Mouse (Mus musculus) CH12.LX (cell line): ENCODE data around the gene Tcp11l1.

Experiments used
- CTCF ChIP-seq, 2 experiments: IDR thresholded peaks in 1 of 2; conservative IDR thresholded peaks in 1 of 2; 2 replicates each; pipeline ENCODE4 v1.5.1; 2011 to 2012; ENCODE audit warnings: low read depth in 2 of 2, low read length in 2 of 2, improper control_type of control experiment in 1 of 2, inconsistent platforms in 1 of 2, mild to moderate bottlenecking in 1 of 2, moderate library complexity in 1 of 2
- E2F4 ChIP-seq: IDR thresholded peaks from 2 replicates; pipeline ENCODE4 v1.6.1; 2011; ENCODE audit warnings: low read depth, low read length, improper control_type of control experiment; ENCODE audit not compliant: insufficient replicate concordance
- EP300 ChIP-seq: IDR thresholded peaks from 2 replicates; pipeline ENCODE4 v1.6.1; 2011; ENCODE audit warnings: low read length, improper control_type of control experiment
- HCFC1 ChIP-seq: IDR thresholded peaks from 2 replicates; pipeline ENCODE4 v1.6.1; 2012; ENCODE audit warnings: low read depth, mild to moderate bottlenecking, inconsistent platforms, low read length, improper control_type of control experiment
- KAT2A ChIP-seq: IDR thresholded peaks from 2 replicates; pipeline ENCODE4 v1.6.1; 2012; ENCODE audit warnings: low read length, improper control_type of control experiment, inconsistent platforms; ENCODE audit not compliant: insufficient replicate concordance
- MAX ChIP-seq: IDR thresholded peaks from 2 replicates; pipeline ENCODE4 v1.6.1; 2011; ENCODE audit warnings: low read length, improper control_type of control experiment
- MXI1 ChIP-seq: IDR thresholded peaks from 2 replicates; pipeline ENCODE4 v1.6.1; 2011; ENCODE audit warnings: mild to moderate bottlenecking, low read depth, low read length, improper control_type of control experiment
- MYC ChIP-seq: IDR thresholded peaks from 2 replicates; pipeline ENCODE4 v1.6.1; 2011; ENCODE audit warnings: low read depth, mild to moderate bottlenecking, improper control_type of control experiment, low read length
- NRF1 ChIP-seq: IDR thresholded peaks from 2 replicates; pipeline ENCODE4 v1.6.1; 2014; ENCODE audit warnings: low read depth, mild to moderate bottlenecking, inconsistent platforms, low read length, improper control_type of control experiment, moderate library complexity
- POLR2A ChIP-seq: IDR thresholded peaks from 2 replicates; pipeline ENCODE4 v1.6.1; 2011; ENCODE audit warnings: low read depth, mild to moderate bottlenecking, improper control_type of control experiment, low read length
- SIN3A ChIP-seq: IDR thresholded peaks from 2 replicates; pipeline ENCODE4 v1.6.1; 2012; ENCODE audit warnings: low read length, improper control_type of control experiment, inconsistent platforms
- USF1 ChIP-seq: IDR thresholded peaks from 2 replicates; pipeline ENCODE4 v1.6.1; 2014; ENCODE audit warnings: low read depth, mild to moderate bottlenecking, inconsistent platforms, low read length, improper control_type of control experiment
- ZC3H11A ChIP-seq: IDR thresholded peaks from 2 replicates; pipeline ENCODE4 v1.6.1; 2012; ENCODE audit warnings: low read depth, mild to moderate bottlenecking, inconsistent platforms, low read length, improper control_type of control experiment
- ZNF384 ChIP-seq: IDR thresholded peaks from 2 replicates; pipeline ENCODE4 v1.6.1; 2012; ENCODE audit warnings: low read depth, low read length, improper control_type of control experiment, inconsistent platforms

DNA sequence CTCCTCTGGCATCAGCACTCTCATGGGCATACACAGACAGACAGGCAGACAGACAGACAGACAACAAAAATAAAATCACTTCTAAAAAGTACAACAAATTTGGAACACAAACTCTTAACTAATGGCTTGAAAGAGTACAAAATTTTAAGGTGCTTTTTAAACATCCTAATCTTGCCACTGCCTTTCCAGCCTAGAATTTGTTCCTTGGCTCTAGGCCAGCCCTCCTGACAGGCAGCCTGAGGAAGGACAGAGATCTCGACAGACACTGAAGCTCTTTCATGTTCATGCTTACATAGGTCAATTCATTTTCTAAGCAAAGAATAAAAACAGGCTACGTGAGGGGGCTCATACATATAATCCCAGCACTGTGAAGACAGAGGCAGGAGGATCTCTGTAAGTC lies 19.4 kb downstream of the Tcp11l1 start:
- no peak for TF ChIP-seq SIN3A
- no peak for TF ChIP-seq MXI1
- TF ChIP-seq CTCF (conservative IDR thresholded peaks at IDR 0.05 in 1 of 2, IDR thresholded peaks at IDR 0.05 in 1 of 2; ENCODE audit: low read depth in 2 of 2, low read length in 2 of 2), result no peak
- no peak for TF ChIP-seq POLR2A
- TF ChIP-seq ZC3H11A, result no peak
- no peak for TF ChIP-seq ZNF384
- no peak for TF ChIP-seq KAT2A
- no peak for TF ChIP-seq USF1
- no peak for TF ChIP-seq E2F4
- no peak for TF ChIP-seq HCFC1
- no peak for TF ChIP-seq NRF1
- no peak for TF ChIP-seq EP300
- TF ChIP-seq MYC, result no peak
- TF ChIP-seq MAX, result no peak
